Mouse (Mus musculus) limb, embryonic 11.5 days (tissue): ENCODE measurements around the gene Mad1l1. TPM values are rescaled to one million over a fixed set of nuclear protein-coding genes. Genes with fewer than 3 reads are reported as not detected.
A peak's percentile ranks its signal among the peaks of the same experiment; 100 is the strongest.

Source experiments
- ATAC-seq: fragments of 200-750 bp; cut with Nextera tagmentation; 2 replicates; pipeline ENCODE4 v1.8.0; 2017; ENCODE audit warnings: low read depth; ENCODE audit not compliant: insufficient number of reproducible peaks, low FRiP score, low TSS enrichment
- DNase-seq: peaks from one replicate; pipeline ENCODE4 v3.0.0-alpha.2; 2015; ENCODE audit warnings: low spot score
- H3K27ac ChIP-seq: fragments of 300-500 bp; sonication (generic); replicated peaks from 2 replicates; pipeline ENCODE4 v1.5.1; 2014; ENCODE audit warnings: low read depth, mild to moderate bottlenecking, low read length
- H3K27me3 ChIP-seq: fragments of 300-500 bp; sonication (generic); 2 replicates; pipeline ENCODE4 v1.6.1; 2014; ENCODE audit warnings: mild to moderate bottlenecking, low read length, mixed read lengths; ENCODE audit not compliant: control insufficient read depth, insufficient read depth
- H3K36me3 ChIP-seq: fragments of 300-500 bp; sonication (generic); 2 replicates; pipeline ENCODE4 v1.6.1; 2014; ENCODE audit warnings: mild to moderate bottlenecking, low read length, moderate library complexity, mixed read lengths; ENCODE audit not compliant: control insufficient read depth, insufficient read depth
- H3K4me1 ChIP-seq: fragments of 300-500 bp; sonication (generic); 2 replicates; pipeline ENCODE4 v1.6.1; 2014; ENCODE audit warnings: low read length, mixed read lengths; ENCODE audit not compliant: control insufficient read depth, insufficient read depth
- H3K4me2 ChIP-seq: fragments of 300-500 bp; sonication (generic); 2 replicates; pipeline ENCODE4 v1.6.1; 2014; ENCODE audit warnings: low read depth, mild to moderate bottlenecking, moderate library complexity; ENCODE audit not compliant: severe bottlenecking
- H3K4me3 ChIP-seq: fragments of 300-500 bp; sonication (generic); 2 replicates; pipeline ENCODE4 v1.5.1; 2014; ENCODE audit warnings: low read depth, low read length
- H3K9ac ChIP-seq: fragments of 300-500 bp; sonication (generic); 2 replicates; pipeline ENCODE4 v1.6.1; 2014; ENCODE audit warnings: mild to moderate bottlenecking, low read length
- H3K9me3 ChIP-seq: fragments of 300-500 bp; sonication (generic); 2 replicates; pipeline ENCODE4 v1.6.1; 2016; ENCODE audit warnings: low read length; ENCODE audit not compliant: control insufficient read depth
- WGBS: fragments of 180-500 bp; shearing (Covaris S2); extraction: QIAGEN DNeasy Blood & Tissue Kit; methylation state at CpG from one replicate; pipeline ENCODE4 v1.1.7; 2014; 5-methylcytosine and 5-hydroxymethylcytosine counted together
- polyA plus RNA-seq: library from polyadenylated mRNA; unstranded; fragments of >200 nt; fragmentation: Nextera tagmentation; extraction: Ambion mirVana; gene quantifications from 2 replicates; pipeline ENCODE4 v1.2.1, GENCODE M21; 2014

The Mad1l1 gene
- polyA plus RNA-seq, 1 experiment from 2014 or later = 51.5 TPM

- H3K9me3 ChIP-seq = no peaks in the 10 kb centered on the region
- H3K4me2 ChIP-seq = no peak overlapping the region
- H3K4me1 ChIP-seq = no peaks in the 10 kb centered on the region
- no peaks in the 10 kb centered on the region for H3K27me3 ChIP-seq
- H3K27ac ChIP-seq = no peak overlapping the region
- H3K9ac ChIP-seq = no peak overlapping the region
- H3K4me3 ChIP-seq = no peak overlapping the region
- WGBS = 59% methylated on average over 1 of the region's 1 CpGs
- no peaks in the 10 kb centered on the region for H3K36me3 ChIP-seq
- DNase-seq = no peak
- no peak for ATAC-seq
These were observed 120.2 kb downstream of the Mad1l1 start for GRCm38 (mm10) chr5:140201109-140201508.

GRCm38 (mm10) chr5:140197705-140198104 is 123.6 kb downstream of the Mad1l1 start:
- ATAC-seq (no peak), DNase-seq (peak; percentile 89)
- Histone ChIP-seq H3K4me1 (no peaks in the 10 kb centered on the region), H3K9ac (no peak overlapping the region), H3K27ac (no peak overlapping the region), H3K36me3 (no peaks in the 10 kb centered on the region), H3K9me3 (no peaks in the 10 kb centered on the region), H3K27me3 (no peaks in the 10 kb centered on the region), H3K4me2 (no peak overlapping the region), H3K4me3 (no peak overlapping the region)
- whole genome bisulfite sequencing = 25% methylated on average over 4 of the region's 4 CpGs

- ATAC-seq (no peak), DNase-seq (no peak)
- Histone ChIP-seq H3K9ac (no peak overlapping the region), H3K4me1 (no peaks in the 10 kb centered on the region), H3K4me3 (no peak overlapping the region), H3K4me2 (no peak overlapping the region), H3K36me3 (no peaks in the 10 kb centered on the region), H3K27ac (no peak overlapping the region), H3K27me3 (no peaks in the 10 kb centered on the region), H3K9me3 (no peaks in the 10 kb centered on the region)
- WGBS = 81% methylated on average over 3 of the region's 3 CpGs
These were observed 124.9 kb downstream of the Mad1l1 start for GRCm38 (mm10) chr5:140196446-140196845.

GRCm38 (mm10) chr5:140194173-140194572 is 127.2 kb downstream of the Mad1l1 start:
- WGBS = 88% methylated on average over 11 of the region's 11 CpGs

GRCm38 (mm10) chr5:140191539-140191938 is 129.8 kb downstream of the Mad1l1 start:
- Histone ChIP-seq H3K27ac (no peak overlapping the region), H3K9ac (no peak overlapping the region), H3K27me3 (no peaks in the 10 kb centered on the region), H3K36me3 (no peaks in the 10 kb centered on the region), H3K9me3 (no peaks in the 10 kb centered on the region), H3K4me1 (no peaks in the 10 kb centered on the region), H3K4me2 (no peak overlapping the region), H3K4me3 (no peak overlapping the region)
- DNase-seq (no peak), ATAC-seq (no peak)
- 82% methylated on average over 4 of the region's 4 CpGs for WGBS

More at GRCm38 (mm10) chr5:140194173-140194572, 127.2 kb downstream of the Mad1l1 start:
- Histone ChIP-seq H3K9ac (no peak overlapping the region), H3K9me3 (no peaks in the 10 kb centered on the region), H3K27me3 (no peaks in the 10 kb centered on the region), H3K4me3 (no peak overlapping the region), H3K36me3 (no peaks in the 10 kb centered on the region), H3K4me1 (no peaks in the 10 kb centered on the region), H3K27ac (no peak overlapping the region), H3K4me2 (no peak overlapping the region)
- ATAC-seq (no peak), DNase-seq (no peak)

GRCm38 (mm10) chr5:140186351-140186750 is 135.0 kb downstream of the Mad1l1 start:
- H3K4me3 ChIP-seq = no peak overlapping the region
- H3K27ac ChIP-seq = no peak overlapping the region
- ATAC-seq = no peak
- DNase-seq = no peak
- no peak overlapping the region for H3K9ac ChIP-seq
- H3K36me3 ChIP-seq = no peaks in the 10 kb centered on the region
- H3K4me1 ChIP-seq = no peaks in the 10 kb centered on the region
- no peaks in the 10 kb centered on the region for H3K9me3 ChIP-seq
- 94% methylated on average over 4 of the region's 4 CpGs for WGBS
- H3K4me2 ChIP-seq = no peak overlapping the region
- H3K27me3 ChIP-seq = no peaks in the 10 kb centered on the region

DNA sequence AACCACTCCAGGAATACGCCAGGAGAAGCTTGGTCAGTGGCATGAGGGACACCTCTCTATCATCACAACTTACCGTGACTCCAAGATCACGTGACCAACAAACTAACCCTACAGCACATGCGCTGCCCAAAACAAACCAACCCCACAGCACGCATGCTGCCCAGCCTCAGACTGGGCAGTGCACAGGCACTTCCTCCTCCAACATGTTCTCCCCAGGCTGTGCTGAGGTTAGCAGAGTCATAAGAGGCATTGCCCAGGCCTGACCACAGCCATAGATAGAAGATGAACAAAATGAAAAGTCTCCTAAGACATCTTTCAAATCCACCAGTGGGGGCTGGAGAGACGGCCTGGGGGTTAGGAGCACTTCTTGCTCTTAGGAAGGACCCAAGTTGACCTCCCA is 135.6 kb downstream of the Mad1l1 start:
- no peak for DNase-seq
- 88% methylated on average over 6 of the region's 6 CpGs for WGBS
- ATAC-seq = no peak
- H3K27ac ChIP-seq = no peak overlapping the region
- H3K9ac ChIP-seq = no peak overlapping the region
- no peak overlapping the region for H3K4me3 ChIP-seq
- H3K4me1 ChIP-seq = no peaks in the 10 kb centered on the region
- H3K36me3 ChIP-seq = no peaks in the 10 kb centered on the region
- no peaks in the 10 kb centered on the region for H3K27me3 ChIP-seq
- no peaks in the 10 kb centered on the region for H3K9me3 ChIP-seq
- no peak overlapping the region for H3K4me2 ChIP-seq

DNA sequence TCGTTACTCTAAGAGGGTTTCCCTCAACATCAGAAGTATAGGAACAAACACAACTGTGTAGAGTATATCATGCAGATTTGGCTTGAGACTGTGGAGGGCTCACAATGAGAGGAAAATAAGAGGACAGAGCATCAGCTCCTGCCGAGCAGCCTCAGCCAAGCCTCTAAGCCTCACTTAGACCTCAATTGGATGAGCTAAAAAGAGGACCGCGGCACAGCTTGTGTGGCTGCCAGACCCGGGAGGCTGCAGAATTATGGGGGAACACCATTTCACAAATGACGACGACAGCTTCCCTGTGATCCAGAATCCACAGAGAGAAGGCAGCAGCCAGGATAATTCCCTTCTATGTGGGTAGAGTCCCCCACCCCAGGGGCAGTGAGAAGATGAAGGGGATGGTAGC is 138.0 kb downstream of the Mad1l1 start:
- Histone ChIP-seq H3K9me3 (no peaks in the 10 kb centered on the region), H3K36me3 (no peaks in the 10 kb centered on the region), H3K4me2 (no peak overlapping the region), H3K4me3 (no peak overlapping the region), H3K27me3 (no peaks in the 10 kb centered on the region), H3K27ac (no peak overlapping the region), H3K9ac (no peak overlapping the region), H3K4me1 (no peaks in the 10 kb centered on the region)
- DNase-seq = no peak
- WGBS = 86% methylated on average over 7 of the region's 7 CpGs
- ATAC-seq = no peak

GRCm38 (mm10) chr5:140182351-140182750 is 139.0 kb downstream of the Mad1l1 start:
- H3K4me2 ChIP-seq = no peak overlapping the region
- no peak overlapping the region for H3K4me3 ChIP-seq
- no peaks in the 10 kb centered on the region for H3K4me1 ChIP-seq
- ATAC-seq = no peak
- DNase-seq = no peak
- no peaks in the 10 kb centered on the region for H3K36me3 ChIP-seq
- no peak overlapping the region for H3K9ac ChIP-seq
- H3K27ac ChIP-seq = no peak overlapping the region
- H3K27me3 ChIP-seq = no peaks in the 10 kb centered on the region
- 95% methylated on average over 4 of the region's 4 CpGs for WGBS
- H3K9me3 ChIP-seq = no peaks in the 10 kb centered on the region
